Mouse (Mus musculus) forebrain, embryonic 10.5 days (tissue): ENCODE data around the gene Slc13a4. TPM values are rescaled to one million over a fixed set of nuclear protein-coding genes. Genes with fewer than 3 reads are reported as not detected.

Experiments
- DNase-seq: peaks from one replicate; pipeline ENCODE4 v3.0.0-alpha.2; 2017; ENCODE audit warnings: low spot score; ENCODE audit errors: extremely low spot score
- H3K27ac ChIP-seq: fragments of 300-500 bp; sonication (generic); 2 replicates; pipeline ENCODE4 v1.5.1; 2016; ENCODE audit warnings: mild to moderate bottlenecking
- H3K27me3 ChIP-seq: fragments of 300-500 bp; sonication (generic); 2 replicates; pipeline ENCODE4 v1.6.1; 2016; ENCODE audit warnings: mild to moderate bottlenecking; ENCODE audit not compliant: poor library complexity, severe bottlenecking
- H3K36me3 ChIP-seq: fragments of 300-500 bp; sonication (generic); replicated peaks from 2 replicates; pipeline ENCODE4 v1.6.1; 2016; ENCODE audit warnings: mild to moderate bottlenecking, moderate library complexity
- H3K4me1 ChIP-seq: fragments of 300-500 bp; sonication (generic); 2 replicates; pipeline ENCODE4 v1.6.1; 2016
- H3K4me3 ChIP-seq: fragments of 300-500 bp; sonication (generic); 2 replicates; pipeline ENCODE4 v1.5.1; 2016; ENCODE audit warnings: mild to moderate bottlenecking, moderate library complexity
- H3K9me3 ChIP-seq: fragments of 300-500 bp; sonication (generic); 2 replicates; pipeline ENCODE4 v1.6.1; 2016; ENCODE audit warnings: mild to moderate bottlenecking, moderate library complexity
- WGBS: fragments of 180-500 bp; shearing (Covaris S2); methylation state at CpG from one replicate; pipeline ENCODE4 v1.1.7; 2016; 5-methylcytosine and 5-hydroxymethylcytosine counted together
- polyA plus RNA-seq: library from polyadenylated mRNA; unstranded; fragments of >200 nt; fragmentation: Nextera tagmentation; extraction: Ambion mirVana; gene quantifications from 2 replicates; pipeline ENCODE4 v1.2.1, GENCODE M21; 2016

The Slc13a4 gene
- polyA plus RNA-seq, 1 experiment from 2014 or later: 0.72 TPM

GRCm38 (mm10) chr6:35297516-35298227, 10.3 kb downstream of the Slc13a4 start:
- Histone ChIP-seq H3K9me3 (no peaks in the 10 kb centered on the region), H3K4me3 (no peak overlapping the region), H3K27me3 (no peaks in the 10 kb centered on the region), H3K4me1 (peaks cover 4% of the 10 kb centered on the region; the same call in 1 of the 2 replicates), H3K36me3 (no peaks in the 10 kb centered on the region), H3K27ac (no peak overlapping the region)
- WGBS: 94% methylated on average over 7 of the region's 7 CpGs
- DNase-seq: no peak

- 67% methylated on average over 2 of the region's 2 CpGs for WGBS
Observed at GRCm38 (mm10) chr6:35297001-35297400, 10.9 kb downstream of the Slc13a4 start.

GRCm38 (mm10) chr6:35294964-35295363, 13.0 kb downstream of the Slc13a4 start:
- no peak for DNase-seq
- H3K9me3 ChIP-seq: no peaks in the 10 kb centered on the region
- H3K4me3 ChIP-seq: no peak overlapping the region
- H3K27me3 ChIP-seq: no peaks in the 10 kb centered on the region
- H3K27ac ChIP-seq: no peak overlapping the region
- WGBS: 92% methylated on average over 2 of the region's 2 CpGs
- H3K36me3 ChIP-seq: no peaks in the 10 kb centered on the region
- peaks cover 4% of the 10 kb centered on the region; the same call in 1 of the 2 replicates for H3K4me1 ChIP-seq

More at GRCm38 (mm10) chr6:35297001-35297400, 10.9 kb downstream of the Slc13a4 start:
- Histone ChIP-seq H3K36me3 (no peaks in the 10 kb centered on the region), H3K27me3 (no peaks in the 10 kb centered on the region), H3K4me3 (no peak overlapping the region), H3K9me3 (no peaks in the 10 kb centered on the region), H3K27ac (no peak overlapping the region), H3K4me1 (peaks cover 4% of the 10 kb centered on the region; the same call in 1 of the 2 replicates)
- no peak for DNase-seq

GRCm38 (mm10) chr6:35289676-35290075, 18.3 kb downstream of the Slc13a4 start:
- H3K9me3 ChIP-seq: no peaks in the 10 kb centered on the region
- no peaks in the 10 kb centered on the region for H3K27me3 ChIP-seq
- WGBS: 93% methylated on average over 8 of the region's 8 CpGs
- H3K27ac ChIP-seq: no peak overlapping the region
- no peak for DNase-seq
- peaks cover 15% of the 10 kb centered on the region for H3K4me1 ChIP-seq
- H3K36me3 ChIP-seq: no peaks in the 10 kb centered on the region
- no peak overlapping the region for H3K4me3 ChIP-seq

- H3K9me3 ChIP-seq: no peaks in the 10 kb centered on the region
- H3K27ac ChIP-seq: peak overlapping the region; percentile 63
- 20% methylated on average over 7 of the region's 7 CpGs for WGBS
- DNase-seq: no peak
- H3K36me3 ChIP-seq: no peaks in the 10 kb centered on the region
- H3K27me3 ChIP-seq: no peaks in the 10 kb centered on the region
- H3K4me1 ChIP-seq: peaks cover 15% of the 10 kb centered on the region
- H3K4me3 ChIP-seq: no peak overlapping the region
Observed at GRCm38 (mm10) chr6:35288920-35289319, 19.0 kb downstream of the Slc13a4 start.

- DNase-seq: no peak
- 85% methylated on average over 11 of the region's 11 CpGs for WGBS
- Histone ChIP-seq H3K4me3 (no peak overlapping the region), H3K4me1 (peaks cover 15% of the 10 kb centered on the region), H3K9me3 (no peaks in the 10 kb centered on the region), H3K27me3 (no peaks in the 10 kb centered on the region), H3K36me3 (no peaks in the 10 kb centered on the region), H3K27ac (peak overlapping the region; percentile 63)
Observed at GRCm38 (mm10) chr6:35288114-35288761, 19.7 kb downstream of the Slc13a4 start.

GRCm38 (mm10) chr6:35279306-35279705, 28.6 kb downstream of the Slc13a4 start:
- no peaks in the 10 kb centered on the region for H3K27me3 ChIP-seq
- H3K27ac ChIP-seq: no peak overlapping the region
- no peaks in the 10 kb centered on the region for H3K36me3 ChIP-seq
- 84% methylated on average over 10 of the region's 10 CpGs for WGBS
- no peaks in the 10 kb centered on the region for H3K9me3 ChIP-seq
- H3K4me3 ChIP-seq: no peak overlapping the region
- no peak for DNase-seq
- H3K4me1 ChIP-seq: no peaks in the 10 kb centered on the region

GRCm38 (mm10) chr6:35277903-35278587, 29.9 kb downstream of the Slc13a4 start:
- Histone ChIP-seq H3K9me3 (no peaks in the 10 kb centered on the region), H3K4me3 (no peak overlapping the region), H3K27ac (no peak overlapping the region), H3K36me3 (no peaks in the 10 kb centered on the region), H3K27me3 (no peaks in the 10 kb centered on the region), H3K4me1 (no peaks in the 10 kb centered on the region)
- WGBS: 74% methylated on average over 10 of the region's 10 CpGs
- DNase-seq: no peak

- no peak overlapping the region for H3K27ac ChIP-seq
- WGBS: 87% methylated on average over 11 of the region's 11 CpGs
- H3K27me3 ChIP-seq: no peaks in the 10 kb centered on the region
- H3K4me1 ChIP-seq: no peaks in the 10 kb centered on the region
- H3K4me3 ChIP-seq: no peak overlapping the region
- H3K9me3 ChIP-seq: no peaks in the 10 kb centered on the region
- DNase-seq: no peak
- no peaks in the 10 kb centered on the region; the same call in 1 of the 2 replicates for H3K36me3 ChIP-seq
Observed at GRCm38 (mm10) chr6:35273391-35274082, 34.4 kb downstream of the Slc13a4 start.

- H3K27ac ChIP-seq: no peak overlapping the region
- 90% methylated on average over 20 of the region's 20 CpGs for WGBS
- DNase-seq: no peak
- no peaks in the 10 kb centered on the region for H3K27me3 ChIP-seq
- H3K4me3 ChIP-seq: no peak overlapping the region
- no peaks in the 10 kb centered on the region; the same call in 1 of the 2 replicates for H3K36me3 ChIP-seq
- H3K9me3 ChIP-seq: no peaks in the 10 kb centered on the region
- no peaks in the 10 kb centered on the region for H3K4me1 ChIP-seq
Observed at GRCm38 (mm10) chr6:35271868-35272765, 35.8 kb downstream of the Slc13a4 start.

- 92% methylated on average over 12 of the region's 12 CpGs for WGBS
- Histone ChIP-seq H3K27ac (no peak overlapping the region), H3K36me3 (peaks cover 3% of the 10 kb centered on the region; the same call in 1 of the 2 replicates), H3K27me3 (no peaks in the 10 kb centered on the region), H3K4me3 (no peak overlapping the region), H3K9me3 (no peaks in the 10 kb centered on the region), H3K4me1 (no peaks in the 10 kb centered on the region)
- DNase-seq: no peak
Observed at GRCm38 (mm10) chr6:35271094-35271855, 36.7 kb downstream of the Slc13a4 start.
